8 mouse cellular contexts compared by ENCODE assay signal in genomic region chr15:84616880-84617279, GRCm38 (mm10). TPM values are rescaled to one million over a fixed set of nuclear protein-coding genes. Genes with fewer than 3 reads are reported as not detected.
DNase-seq lines count a peak whose midpoint lies in the region; ATAC-seq and TF ChIP-seq lines count a peak whose summit lies in the region.
"Not testable (repeated sequence)": the region's sequence is repeated elsewhere in the genome, so short reads cannot be mapped to it uniquely, and the experiment has no call there.

No protein-coding gene starts in this region.

- 0 out of 2 replicates have a peak, but pooled peaks have one; percentile 50 for ATAC-seq in kidney, postnatal 0 days (replicated peaks; ENCODE audit: low FRiP score, low read depth)
- not testable (repeated sequence) for ATAC-seq in liver, embryonic 11.5 days (replicated peaks; ENCODE audit: low FRiP score)

- H3K4me1 ChIP-seq in heart, adult 2 months (ENCODE audit: control insufficient read depth, insufficient read depth, low read length); kidney, postnatal 0 days (replicated peaks; ENCODE audit: insufficient read depth, low read length); liver, embryonic 11.5 days (replicated peaks; ENCODE audit: control insufficient read depth, insufficient read depth, low read length): not testable (repeated sequence)

- H3K27me3 ChIP-seq in heart, adult 2 months (ENCODE audit: control insufficient read depth, insufficient read depth, low read length); kidney, postnatal 0 days (ENCODE audit: insufficient read depth, low read length); splenic B cell, adult 2 months (ENCODE audit: control insufficient read depth, insufficient read depth, low read length, poor library complexity, severe bottlenecking): not testable (repeated sequence)
- peaks cover 15% of the 10 kb centered on the region for H3K27me3 ChIP-seq in liver, embryonic 11.5 days (replicated peaks; ENCODE audit: control insufficient read depth, insufficient read depth, low read length)

- peak; percentile 89 for DNase-seq in B cell, adult 2 months
- peak; percentile 91 for DNase-seq in adrenal gland, postnatal 14 days
- peak; percentile 81 for DNase-seq in embryo, embryonic 11 days
- peak; percentile 68 to 79 for DNase-seq in heart, adult 2 months
- peak; percentile 89 for DNase-seq in kidney, postnatal 0 days (ENCODE audit: low spot score)
- DNase-seq in liver, embryonic 11.5 days (ENCODE audit: low spot score): peak; percentile 63
- DNase-seq in neural tube, embryonic 10.5 days (ENCODE audit: extremely low spot score, low spot score): peak; percentile 73
- peak; percentile 84 for DNase-seq in splenic B cell, adult 2 months (ENCODE audit: low read depth, low spot score)

- H3K9me3 ChIP-seq in kidney, postnatal 0 days (replicated peaks; ENCODE audit: low read length); liver, embryonic 11.5 days (ENCODE audit: control insufficient read depth, low read length): not testable (repeated sequence)

- H3K9ac ChIP-seq in heart, adult 2 months (ENCODE audit: low read depth, low read length); kidney, postnatal 0 days (ENCODE audit: low read depth, low read length); liver, embryonic 11.5 days (ENCODE audit: low read depth, low read length): not testable (repeated sequence)

- not testable (repeated sequence) for H3K4me2 ChIP-seq in kidney, postnatal 0 days (ENCODE audit: low read length); liver, embryonic 11.5 days

- intact Hi-C loops in heart, adult 2 months (cut with DNase I): loop anchor here (2.0 to 5.0 kb wide), 2 partner anchors 180 to 356 kb away; no protein-coding TSS in a partner anchor

- WGBS in heart, adult 2 months: 13% methylated on average over 8 of the region's 8 CpGs
- WGBS in kidney, postnatal 0 days: 7% methylated on average over 8 of the region's 8 CpGs
- 13% methylated on average over 8 of the region's 8 CpGs for WGBS in liver, embryonic 11.5 days

- not testable (repeated sequence) for H3K4me3 ChIP-seq in heart, adult 2 months; kidney, postnatal 0 days (replicated peaks; ENCODE audit: low read depth, low read length); liver, embryonic 11.5 days (ENCODE audit: low read depth, low read length)

- not testable (repeated sequence) for H3K79me2 ChIP-seq in heart, adult 2 months (replicated peaks; ENCODE audit: control insufficient read depth, insufficient read depth, low read length)

- H3K27ac ChIP-seq in heart, adult 2 months; kidney, postnatal 0 days; liver, embryonic 11.5 days (ENCODE audit: low read depth, low read length): not testable (repeated sequence)

- not testable (repeated sequence) for TF ChIP-seq POLR2A in heart, adult 2 months (IDR thresholded peaks at IDR 0.05; ENCODE audit: insufficient read depth, low read depth, low read length)

- H3K36me3 ChIP-seq in heart, adult 2 months (ENCODE audit: control insufficient read depth, insufficient read depth, low read length); kidney, postnatal 0 days (ENCODE audit: insufficient read depth, low read length); liver, embryonic 11.5 days (ENCODE audit: control insufficient read depth, insufficient read depth, low read length); splenic B cell, adult 2 months (ENCODE audit: control insufficient read depth, insufficient read depth, low read length, poor library complexity, severe bottlenecking): not testable (repeated sequence)

- not testable (repeated sequence) for TF ChIP-seq EP300 in heart, adult 2 months (IDR thresholded peaks at IDR 0.05; ENCODE audit: insufficient read depth, low read depth, low read length)

- peak; percentile 86 for TF ChIP-seq CTCF in heart, adult 2 months (IDR thresholded peaks at IDR 0.05)
- peak; percentile 86 for TF ChIP-seq CTCF in kidney, postnatal 0 days (IDR thresholded peaks at IDR 0.05; ENCODE audit: low read depth)

RNA-seq across cellular contexts. Expression of gene Prr5, which starts 52.5 kb away (rescaled TPM):
- 7.1 and 8.7 TPM in 2 replicates for total RNA-seq in adrenal gland, postnatal 14 days (2021)
- 1 to 10 TPM; 2.8 to 4.9 TPM for total RNA-seq in heart, adult 2 months (2021)
- 5.9 and 8.1 TPM in 2 replicates for polyA plus RNA-seq in heart, adult 2 months (2012; rRNA removed)
- polyA plus RNA-seq in kidney, postnatal 0 days (2015; fragmentation: Nextera tagmentation; extraction: Ambion mirVana): 35.0 and 35.6 TPM in 2 replicates
- polyA plus RNA-seq in liver, embryonic 11.5 days (2014; fragmentation: Nextera tagmentation; extraction: Ambion mirVana): 17.7 and 20.4 TPM in 2 replicates

RNA-seq across cellular contexts. Expression of gene Rtl6, which starts 59.3 kb away (rescaled TPM):
- total RNA-seq in adrenal gland, postnatal 14 days (2021): 6.3 and 7.2 TPM in 2 replicates
- total RNA-seq in heart, adult 2 months (2021): 1 to 10 TPM; 6.8 to 6.9 TPM
- polyA plus RNA-seq in heart, adult 2 months (2012; rRNA removed): 7.6 and 8.6 TPM in 2 replicates
- 11.2 and 11.6 TPM in 2 replicates for polyA plus RNA-seq in kidney, postnatal 0 days (2015; fragmentation: Nextera tagmentation; extraction: Ambion mirVana)
- 4.7 and 5.2 TPM in 2 replicates for polyA plus RNA-seq in liver, embryonic 11.5 days (2014; fragmentation: Nextera tagmentation; extraction: Ambion mirVana)
